Mouse (Mus musculus) T-helper 1 cell (primary cell): Measurements from ENCODE around the gene Lias.

ENCODE experiments used
- in situ Hi-C: fragments of 300-600 bp; cut with MboI, MseI; formaldehyde crosslinking; loops from one replicate; pipeline ENCODE4 v1.15.1; 2025; ENCODE audit warnings: high pct_unique_total_duplicates

Lias gene

DNA sequence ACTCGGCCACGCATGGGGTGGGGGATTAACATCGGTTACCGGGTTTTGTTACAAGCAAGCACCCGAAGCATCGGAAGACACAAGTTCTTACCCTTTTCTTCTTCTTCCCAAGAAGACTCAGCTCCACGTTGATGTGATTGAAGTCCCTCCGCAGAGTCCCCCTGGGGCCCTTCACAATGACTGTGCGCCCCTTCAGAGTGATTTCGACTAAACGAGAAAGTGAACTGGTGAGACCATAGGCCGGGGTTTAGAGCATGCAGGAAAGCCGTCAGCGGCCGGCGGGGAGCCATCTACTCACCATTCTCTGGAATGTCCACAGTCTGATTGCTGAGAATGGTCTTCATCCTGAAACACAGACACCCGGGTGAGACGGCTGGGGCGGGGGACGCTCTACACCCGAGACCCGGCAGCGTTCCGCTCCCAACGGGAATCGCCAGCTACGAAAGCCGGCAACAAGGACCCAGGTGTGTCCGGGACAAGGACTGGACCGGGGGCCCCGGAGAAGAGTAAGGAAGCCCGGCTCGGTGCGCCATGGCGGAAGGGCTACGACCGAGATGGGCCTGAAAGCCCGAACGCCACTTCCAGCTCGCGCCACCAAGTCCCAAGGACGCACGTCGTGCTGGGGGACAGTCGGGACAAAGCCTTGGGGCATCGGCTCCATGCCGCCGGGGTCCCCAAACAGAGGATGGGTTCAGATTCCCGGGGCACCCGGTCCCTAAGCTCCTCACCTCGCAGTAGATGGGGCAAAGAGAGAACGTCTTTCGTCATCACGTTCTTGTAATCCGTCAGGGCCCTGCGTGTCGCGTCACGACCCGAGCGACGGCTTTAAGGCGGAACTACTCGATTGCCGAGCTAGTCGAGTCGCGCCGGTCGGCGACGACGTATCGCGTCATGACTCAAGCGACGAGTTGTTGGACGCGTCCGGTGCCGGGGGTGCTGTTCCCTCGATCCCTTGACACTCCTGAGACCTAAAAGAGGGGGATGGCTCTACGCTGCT, at the start of gene Lias, which contains the start of gene Rpl9:
Lias (plus strand) TSS at position 850 of the 997 bp plus-strand sequence.
Rpl9 (minus strand) TSS at position 797 of the 997 bp plus-strand sequence.
- in situ Hi-C loops = no loop called here

DNA sequence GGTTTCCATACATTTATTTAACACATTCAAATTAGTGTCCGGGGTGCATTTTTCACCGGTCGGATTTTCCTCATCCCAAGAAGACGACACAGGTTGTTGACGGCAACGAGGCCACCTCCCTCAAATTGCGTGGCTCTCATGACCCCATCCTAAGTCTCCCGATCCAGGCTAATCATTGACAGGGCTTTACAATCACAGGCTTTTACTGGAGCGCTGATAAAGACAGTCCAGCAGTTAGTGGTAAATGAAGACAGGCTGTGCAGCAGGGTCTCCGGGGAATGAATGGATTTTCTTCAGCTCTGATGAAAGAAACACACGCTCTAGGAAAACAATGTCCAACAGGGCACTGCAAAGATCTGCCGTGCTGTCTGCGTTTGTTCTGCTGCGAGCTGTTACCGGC, 43.1 kb upstream of the Lias start, which contains the start of gene Klb:
Klb (plus strand) TSS at position 147 of the 400 bp plus-strand sequence.
- in situ Hi-C loops = no loop called here

DNA sequence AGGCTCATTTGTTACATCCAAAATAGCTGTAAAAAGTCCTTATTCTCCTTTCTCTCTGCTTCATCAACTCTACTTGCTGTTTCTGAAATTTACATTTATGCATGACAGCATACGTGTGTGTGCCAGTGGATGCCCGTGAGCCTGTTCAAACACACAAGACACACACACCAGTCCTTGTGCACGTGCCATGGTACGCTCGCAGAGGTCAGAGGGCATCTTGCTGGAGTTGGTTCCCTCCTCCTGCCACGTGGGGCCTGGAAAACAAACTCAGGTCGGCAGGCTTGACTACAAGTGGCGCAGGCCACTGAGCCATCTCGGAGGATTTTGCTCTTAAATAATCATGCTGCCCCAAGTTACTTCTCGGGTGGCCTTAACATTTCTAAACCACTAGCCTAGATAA, 40.8 kb upstream of the Lias start:
- in situ Hi-C loops = no loop called here

DNA sequence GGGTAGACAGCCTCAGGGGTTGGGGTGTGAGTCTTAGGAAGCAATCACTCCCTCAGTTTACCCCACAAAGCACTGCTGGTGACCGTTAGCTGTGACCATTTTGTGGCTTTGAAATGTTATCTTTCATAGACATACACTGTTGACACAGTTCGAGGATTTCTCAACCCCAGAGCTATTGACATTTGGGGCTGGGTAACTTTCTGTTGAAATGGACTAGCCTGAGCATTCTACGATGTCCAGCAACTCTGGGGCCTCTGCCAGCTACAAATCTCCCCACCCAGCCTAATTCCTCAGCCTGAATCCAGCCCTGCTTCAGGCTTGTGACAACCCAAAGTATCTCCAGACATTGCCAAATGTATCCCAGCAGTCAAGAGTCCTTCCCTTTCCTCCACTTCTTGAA, 37.2 kb upstream of the Lias start:
- in situ Hi-C loops = no loop called here

DNA sequence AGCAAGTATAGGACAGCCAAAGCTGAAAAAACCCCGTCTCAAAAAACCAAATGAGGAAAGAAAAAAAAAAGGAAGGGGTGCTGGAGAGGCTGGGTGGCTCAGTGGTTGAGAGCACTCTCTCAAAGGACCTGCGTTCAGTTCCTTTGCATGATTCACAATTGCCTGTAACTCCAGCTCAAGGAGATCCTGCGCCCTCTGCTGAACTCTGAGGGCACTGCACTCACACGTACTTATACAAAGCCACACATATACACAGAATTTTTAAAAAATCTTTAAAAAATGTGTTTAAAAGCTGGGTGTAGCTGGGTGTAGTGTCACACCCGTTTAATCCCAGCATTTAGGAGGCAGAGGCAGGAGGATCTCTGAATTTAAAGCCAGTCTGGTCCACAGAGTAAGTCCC, 36.3 kb upstream of the Lias start:
- in situ Hi-C loops = no loop called here

DNA sequence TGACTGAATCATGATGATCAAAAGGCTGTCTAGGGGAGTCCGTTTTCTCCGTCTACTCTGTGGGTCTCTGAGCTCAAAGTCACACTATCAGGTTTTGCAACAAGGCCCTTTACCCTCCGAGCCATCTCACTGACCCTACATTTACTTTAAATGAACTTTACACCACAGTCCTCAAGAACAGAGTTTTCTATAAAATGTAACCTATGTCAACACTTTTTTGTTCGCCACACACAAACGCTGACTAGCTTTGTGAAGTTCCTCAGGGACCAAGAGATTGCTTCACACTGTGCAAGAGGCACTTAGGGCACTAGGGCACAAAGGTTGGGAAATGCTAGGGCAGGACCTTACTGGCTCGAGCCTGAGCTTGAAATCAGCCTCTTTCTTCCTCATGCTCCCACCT, 34.4 kb upstream of the Lias start:
- in situ Hi-C loops = no loop called here

DNA sequence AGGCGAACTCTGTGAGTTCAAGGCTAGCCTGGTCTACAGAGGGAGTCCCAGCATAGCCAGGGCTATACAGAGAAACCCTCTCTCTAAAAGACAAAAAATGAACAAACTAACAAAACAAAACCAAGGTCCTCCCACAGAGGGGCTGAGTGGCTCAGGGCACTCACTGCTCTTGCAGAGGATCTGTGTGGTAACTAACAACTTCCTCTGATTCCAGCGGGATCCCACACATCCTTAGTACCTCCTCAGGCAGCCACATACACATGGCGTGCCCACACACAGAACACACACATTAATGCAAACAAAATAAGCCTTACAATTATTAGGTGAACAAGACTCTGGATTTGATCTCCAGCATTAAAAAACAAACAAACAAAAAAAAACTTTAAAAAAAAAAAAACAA, 33.5 kb upstream of the Lias start:
- in situ Hi-C loops = no loop called here

DNA sequence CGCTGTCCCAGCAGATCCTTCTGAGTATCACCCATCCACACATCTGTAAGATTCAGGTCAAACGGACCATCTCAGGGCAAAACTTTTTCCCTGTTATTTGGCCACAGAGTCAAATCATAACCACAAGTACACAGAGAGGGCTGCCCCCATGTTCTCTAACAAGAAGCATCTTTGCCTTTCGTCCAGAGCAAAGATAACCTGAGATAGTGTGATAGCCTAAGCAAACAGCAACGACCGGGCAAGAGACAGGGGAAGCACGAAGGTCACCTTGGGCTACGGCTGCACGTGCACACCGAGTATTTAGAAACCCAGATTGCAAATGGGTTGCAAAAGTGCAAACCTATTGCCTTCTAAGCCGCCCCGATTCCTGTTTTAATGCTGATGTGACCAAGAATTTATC, 23.5 kb upstream of the Lias start:
- in situ Hi-C loops = no loop called here

DNA sequence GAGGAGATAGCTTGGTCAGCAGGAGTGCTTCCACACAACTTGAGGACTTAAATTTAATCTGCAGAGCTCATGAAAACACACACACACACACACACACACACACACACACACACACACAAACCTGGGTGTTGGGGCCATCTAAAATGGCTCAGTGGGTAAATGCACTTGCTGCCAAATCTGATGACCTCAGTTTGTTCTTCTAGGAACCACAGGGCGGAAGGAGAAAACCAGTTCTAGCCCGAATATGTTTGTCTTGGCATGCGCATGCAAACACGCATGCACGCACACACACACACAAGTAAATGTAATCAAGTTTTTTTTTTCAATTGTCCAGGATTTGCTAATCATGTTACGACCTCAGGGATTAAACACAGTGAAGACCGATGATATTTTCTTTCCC, 19.7 kb upstream of the Lias start:
- in situ Hi-C loops = no loop called here

DNA sequence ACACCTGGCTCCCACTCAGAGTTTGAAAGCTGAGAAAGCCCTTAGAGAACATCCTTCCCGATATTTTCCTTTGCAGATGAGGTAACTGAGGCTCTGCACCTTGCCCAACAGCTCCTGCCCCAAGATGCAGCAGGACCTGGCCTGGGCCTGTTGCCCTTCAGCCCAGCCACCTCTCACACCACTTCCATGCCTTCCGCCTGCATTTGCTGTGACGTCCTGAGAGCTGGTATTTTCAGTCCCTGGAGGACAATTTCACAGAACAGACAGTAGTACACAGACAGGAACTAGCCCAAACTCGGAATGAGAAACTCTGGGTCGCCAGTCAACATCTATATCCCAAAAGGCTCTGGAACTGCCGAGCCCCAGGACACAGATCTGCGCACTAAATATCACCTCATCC, 16.6 kb upstream of the Lias start:
- in situ Hi-C loops = no loop called here

DNA sequence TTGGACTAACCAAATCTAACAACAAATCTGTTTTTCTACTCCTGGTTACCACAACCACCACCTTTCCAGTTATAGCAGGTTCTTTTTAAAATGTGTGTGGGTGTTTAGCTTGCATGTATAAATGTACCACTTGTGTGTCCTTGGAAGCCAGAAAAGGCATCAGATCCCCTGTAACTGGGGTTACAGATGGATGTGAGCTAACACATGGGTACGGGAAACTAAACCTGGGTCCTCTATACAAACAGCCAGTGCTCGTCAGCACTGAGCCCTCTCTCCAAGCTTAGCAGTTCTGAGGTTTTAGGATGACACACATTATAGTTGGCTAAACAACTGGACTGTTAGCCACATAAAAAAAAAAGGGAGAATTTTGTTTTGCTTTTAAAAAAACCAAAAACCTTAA, 5.6 kb upstream of the Lias start:
- in situ Hi-C loops = loop anchor here (5.0 kb wide), 1 partner anchor 48 kb away; the partner anchor contains the start of gene Rfc1

DNA sequence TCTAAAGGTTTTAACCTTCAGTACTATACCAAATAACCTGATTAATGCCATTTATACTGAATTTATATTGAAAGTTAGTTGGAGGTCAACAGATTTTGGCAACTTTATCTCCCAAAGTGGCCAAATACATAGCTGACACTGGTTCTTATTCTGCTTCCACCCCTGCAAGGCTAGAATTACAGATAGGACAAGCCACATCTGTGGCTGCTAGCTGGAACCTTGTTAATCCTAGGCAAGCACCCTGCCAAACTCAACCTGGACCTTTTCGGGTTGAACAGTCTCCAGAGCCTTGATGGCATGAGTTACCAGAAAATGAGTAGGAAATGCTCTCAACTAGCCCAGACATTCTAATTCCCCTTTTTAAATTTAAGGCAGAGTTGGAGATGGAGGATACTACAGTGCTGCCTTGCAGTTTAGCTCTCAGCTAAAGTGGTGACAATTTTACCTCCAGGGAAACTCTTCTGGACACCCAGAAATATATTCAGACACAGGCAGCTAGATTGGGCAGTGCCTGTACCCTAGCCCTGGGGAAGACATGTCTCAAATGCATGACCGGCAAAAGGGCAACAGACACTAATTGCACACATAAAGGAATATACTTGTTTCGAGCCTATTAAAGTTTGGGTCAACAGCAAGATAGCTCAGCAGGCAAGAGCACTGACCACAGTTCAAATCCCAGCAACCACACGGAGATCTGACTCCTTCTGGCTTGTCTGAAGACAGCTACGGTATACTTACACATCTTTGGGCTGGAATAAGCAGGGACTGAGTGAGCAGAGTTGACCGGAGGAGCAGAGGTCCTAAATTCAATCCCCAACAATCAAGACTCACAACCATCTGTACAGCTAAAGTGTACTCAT, 4.1 kb upstream of the Lias start:
- in situ Hi-C loops = loop anchor here (5.0 kb wide), 1 partner anchor 50 kb away; the partner anchor contains the start of gene Rfc1

DNA sequence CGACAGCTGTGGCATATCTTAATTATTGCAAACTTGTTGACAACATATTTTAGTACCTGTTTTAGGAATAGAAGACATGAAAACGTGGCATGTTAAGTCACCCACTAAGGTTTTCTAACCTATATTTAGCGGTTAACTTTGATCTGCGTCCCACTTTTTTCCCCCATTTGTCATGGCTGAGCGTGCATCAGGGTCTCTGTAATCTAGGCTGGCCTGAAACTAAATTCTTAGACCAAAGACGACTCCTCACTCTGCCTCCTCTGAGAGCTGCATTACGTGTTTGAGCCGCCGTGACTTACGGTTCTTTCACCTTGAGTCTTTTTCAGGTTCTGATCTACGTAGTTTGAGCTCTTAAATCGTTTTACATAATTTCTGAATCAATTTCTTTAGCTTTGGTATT, 456 bp downstream of the Lias start:
- in situ Hi-C loops = no loop called here

DNA sequence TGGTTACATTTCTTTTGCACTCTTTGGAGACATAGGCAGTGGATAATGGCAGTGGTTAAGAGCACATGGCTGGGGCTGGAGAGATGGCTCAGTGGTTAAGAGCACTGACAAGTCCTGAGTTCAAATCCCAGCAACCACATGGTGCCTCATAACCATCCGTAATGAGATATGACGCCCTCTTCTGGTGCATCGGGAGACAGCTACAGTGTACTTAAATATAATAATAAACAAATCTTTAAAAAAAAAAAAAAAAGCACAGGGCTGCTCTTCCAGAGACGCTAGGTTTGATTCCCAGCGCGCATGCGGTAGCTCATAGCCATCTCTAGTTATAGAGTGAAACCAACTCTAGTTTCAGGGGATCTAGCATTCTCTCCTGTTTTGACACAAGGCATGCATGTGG, 3.1 kb downstream of the Lias start:
- in situ Hi-C loops = no loop called here

DNA sequence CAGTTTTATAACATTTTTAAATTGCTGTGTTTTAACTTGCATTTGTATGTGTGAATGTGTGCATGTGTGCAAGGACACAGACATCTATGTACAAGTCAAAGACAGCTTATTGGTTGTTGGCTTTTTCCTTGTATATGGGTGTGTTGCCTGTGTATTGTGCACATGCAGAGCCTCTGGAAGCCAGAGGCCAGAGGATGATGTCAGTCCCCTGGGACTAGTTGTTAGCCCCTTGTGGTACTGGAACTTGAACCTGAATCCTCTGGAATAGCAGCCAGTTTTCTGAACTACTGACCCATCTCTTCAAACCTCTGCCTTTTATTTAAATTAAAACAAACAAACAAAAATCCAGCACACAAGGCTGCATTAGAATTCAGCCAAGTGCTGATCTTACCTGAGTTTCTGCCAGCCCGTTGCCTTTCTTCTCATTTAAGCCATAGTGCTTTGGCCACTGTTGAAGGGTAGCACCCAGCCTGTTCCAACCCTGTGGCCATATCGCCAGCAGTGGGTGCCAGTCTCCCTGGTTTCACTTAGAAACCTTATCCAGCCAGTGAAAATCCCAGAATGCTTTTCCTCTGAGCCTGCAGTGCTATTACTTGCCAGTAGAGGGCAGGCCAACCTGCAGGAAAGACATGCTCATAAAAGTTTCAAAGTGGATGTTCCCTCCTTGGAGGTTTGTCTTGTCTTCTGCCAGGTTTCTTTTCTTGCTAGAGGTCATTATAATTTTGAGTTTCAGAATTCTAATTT, 10.1 kb downstream of the Lias start:
- in situ Hi-C loops = no loop called here

DNA sequence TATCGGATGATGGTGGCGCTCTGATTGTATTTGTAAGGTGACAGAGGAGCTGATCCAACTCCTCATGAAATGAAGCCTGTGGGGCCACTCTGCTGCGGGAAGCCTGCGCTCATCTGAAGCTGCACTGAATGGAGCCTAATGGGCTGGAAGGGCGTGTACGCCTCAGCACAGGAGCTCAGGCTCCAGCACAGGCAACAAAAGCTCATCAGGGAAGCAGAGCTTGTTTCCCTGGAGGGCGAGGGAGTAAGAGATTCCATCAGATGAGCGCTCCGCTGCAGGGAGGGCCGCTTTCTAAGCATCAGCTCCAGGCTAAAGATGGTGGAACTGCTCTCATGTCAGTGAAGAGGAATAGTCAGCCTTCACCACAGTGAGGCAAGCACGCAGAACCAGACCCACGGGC, 16.7 kb downstream of the Lias start:
- in situ Hi-C loops = no loop called here

DNA sequence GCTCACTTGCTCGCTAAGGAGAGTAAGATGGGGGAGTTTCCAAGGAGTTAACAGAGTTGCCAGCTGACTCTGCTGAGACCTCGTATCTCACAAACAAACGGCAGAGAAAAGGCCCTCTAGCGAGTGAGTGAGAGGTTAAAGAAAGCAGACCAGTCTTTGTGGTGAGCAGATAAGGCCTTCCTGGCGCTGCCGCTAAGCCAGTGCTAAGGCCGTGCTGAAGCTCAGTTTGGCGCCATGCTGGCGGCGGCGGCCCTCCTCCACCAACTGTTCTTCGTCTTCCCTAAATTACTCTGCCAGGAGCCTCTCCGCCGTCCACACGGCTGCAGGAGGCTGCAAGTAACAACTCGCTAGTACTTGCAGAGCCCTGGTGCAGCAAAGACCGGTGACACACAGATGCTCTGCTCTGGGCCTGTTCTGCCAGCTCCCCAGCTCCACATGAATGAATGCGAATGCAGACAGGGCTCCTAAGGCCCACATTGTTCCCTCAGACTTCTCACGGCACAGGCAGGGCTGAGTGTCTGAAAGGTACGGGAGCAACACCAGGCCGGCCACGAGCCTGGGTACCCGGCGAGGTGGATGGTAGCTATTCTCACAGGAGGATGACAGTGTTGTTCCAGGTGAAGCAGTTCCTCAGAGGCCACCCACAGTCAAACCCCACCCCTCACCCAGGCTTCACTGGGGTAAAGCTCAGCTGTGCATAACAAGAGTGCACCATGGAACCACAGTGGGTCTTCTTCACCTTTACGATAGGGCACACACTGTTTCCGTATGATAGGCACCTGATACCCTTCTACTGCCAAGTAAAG, 24.6 kb downstream of the Lias start:
- in situ Hi-C loops = no loop called here

DNA sequence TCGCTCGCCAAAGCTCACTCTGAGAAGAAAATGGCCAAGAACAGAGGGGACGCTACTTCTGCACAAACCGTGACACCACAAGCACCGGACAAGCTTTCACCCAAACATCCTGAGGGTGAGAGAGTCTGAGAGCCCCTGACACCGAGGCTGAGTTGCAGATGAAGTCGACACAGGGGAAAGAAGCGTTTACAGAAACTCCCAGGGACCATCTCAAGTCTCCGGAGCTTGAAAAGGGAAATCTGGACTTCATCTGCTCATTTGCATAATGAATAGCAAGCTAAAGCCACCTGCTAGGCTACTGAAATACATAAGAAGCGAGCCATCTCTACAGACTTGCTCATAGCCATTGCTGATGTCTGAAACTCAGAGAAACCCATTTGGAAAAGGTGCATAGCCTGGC, 27.8 kb downstream of the Lias start:
- in situ Hi-C loops = no loop called here

DNA sequence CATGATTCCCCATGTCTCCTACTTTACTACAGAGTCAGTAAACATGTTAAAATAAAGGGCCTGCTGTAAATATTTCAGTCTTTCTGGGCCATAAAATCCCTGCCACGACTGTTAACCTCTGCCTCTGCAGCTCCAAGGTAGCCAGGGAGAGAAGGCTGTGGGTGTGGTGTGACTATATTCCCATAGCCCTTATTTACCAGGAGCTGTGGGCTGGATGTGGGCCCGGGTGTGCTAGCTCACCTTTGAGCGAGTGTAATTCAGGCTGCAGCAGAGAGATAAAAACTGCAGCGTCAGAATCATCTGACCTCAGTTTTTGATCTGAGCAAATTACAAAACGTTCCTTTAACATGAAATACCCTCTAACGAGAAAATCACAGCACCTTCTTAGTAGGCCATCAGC, 29.5 kb downstream of the Lias start:
- in situ Hi-C loops = no loop called here

DNA sequence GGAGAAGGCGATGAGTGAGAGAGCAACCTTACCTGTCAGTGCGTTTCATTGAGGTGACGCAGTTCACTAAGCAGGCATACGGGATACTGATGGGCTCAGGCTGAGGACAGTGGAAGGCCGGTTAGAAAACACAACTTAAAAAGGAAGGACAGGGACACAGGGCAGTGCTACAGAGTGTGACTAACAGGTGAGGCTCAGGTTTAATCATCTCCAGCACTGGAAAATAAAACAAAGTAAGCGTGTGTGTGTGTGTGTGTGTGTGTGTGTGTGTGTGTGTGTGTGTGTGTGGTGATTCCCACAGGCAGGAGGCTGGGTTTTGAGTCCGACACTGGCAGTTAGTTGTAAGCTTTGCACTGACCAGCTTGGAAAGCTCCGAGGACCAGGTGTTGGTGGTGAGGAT, 31.5 kb downstream of the Lias start:
- in situ Hi-C loops = no loop called here

DNA sequence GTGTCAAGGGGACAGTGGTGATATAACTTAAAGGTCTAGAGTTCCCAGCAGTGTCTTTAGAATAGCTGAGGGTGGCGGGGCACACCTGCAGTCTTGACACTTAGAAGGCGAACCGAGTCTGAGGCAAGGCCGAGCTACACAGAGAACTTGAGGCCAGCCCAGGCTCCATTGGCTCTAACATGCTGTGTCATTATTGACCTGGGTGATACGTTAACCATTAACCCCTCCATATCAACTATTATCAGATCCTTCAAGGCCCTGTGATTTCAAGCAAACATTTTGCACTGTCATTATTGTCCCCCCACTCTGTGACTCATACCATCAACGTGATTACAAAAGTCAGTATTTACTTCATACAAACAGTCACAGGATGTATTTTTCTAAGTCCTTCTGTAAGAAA, 32.9 kb downstream of the Lias start:
- in situ Hi-C loops = no loop called here
